Mouse (Mus musculus): ENCODE measurements around the gene Nme8. TPM values are rescaled to one million over a fixed set of nuclear protein-coding genes. Genes with fewer than 3 reads are reported as not detected.

Nme8 gene
- polyA plus RNA-seq, 1 experiment from 2014 or later = 0.82 TPM

Other genes starting within 250 kb of the Nme8 start
- 35.5 and 35.9 TPM in 2 replicates for gene Epdr1, start 77.9 kb downstream of the Nme8 start, polyA plus RNA-seq (2014; fragmentation: Nextera tagmentation; extraction: Ambion mirVana)
- 0.46 and 0.72 TPM in 2 replicates for gene Sfrp4, start 74.7 kb downstream of the Nme8 start, polyA plus RNA-seq (2014; fragmentation: Nextera tagmentation; extraction: Ambion mirVana)
- 0.11 and 0.42 TPM in 2 replicates for gene Gpr141, start 126.5 kb upstream of the Nme8 start, polyA plus RNA-seq (2014; fragmentation: Nextera tagmentation; extraction: Ambion mirVana)

Measured in heart, embryonic 14.5 days (tissue).